Mouse (Mus musculus): ENCODE results near the gene Zfp646.

DNA sequence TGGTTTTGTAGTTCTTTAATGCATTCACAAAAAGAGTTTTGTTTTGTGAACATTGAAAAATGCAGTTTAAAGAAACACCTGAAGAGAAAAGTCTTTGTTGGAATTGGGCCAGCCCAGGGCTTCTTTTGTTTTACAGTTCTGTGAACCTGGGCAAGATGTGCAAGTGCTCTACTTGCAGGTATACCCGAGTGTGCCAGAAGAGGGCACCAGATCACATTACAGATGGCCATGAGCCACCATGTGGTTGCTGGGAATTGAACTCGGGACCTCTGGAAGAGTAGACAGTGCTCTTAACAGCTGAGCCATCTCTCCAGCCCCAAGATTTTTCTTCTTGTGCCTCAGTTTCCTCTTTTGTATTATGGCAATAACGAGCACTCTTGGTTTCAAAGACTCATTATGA, 42.2 kb downstream of the Zfp646 start:
- peak; percentile 74 for TF ChIP-seq CTCF (IDR thresholded peaks at IDR 0.05)
- no peak for TF ChIP-seq POLR2A (IDR thresholded peaks at IDR 0.05; ENCODE audit: insufficient read depth, low read depth, low read length)

All from heart, adult 2 months (tissue).